Mouse (Mus musculus) cerebellum, adult 2 months (tissue): ENCODE data around the gene Mocs2. TPM values are rescaled to one million over a fixed set of nuclear protein-coding genes. Genes with fewer than 3 reads are reported as not detected.

Experiments used
- DNase-seq, 2 experiments: peaks; one replicate each; pipeline ENCODE4 v3.0.0; 2021
- H3K27ac ChIP-seq: fragments of 200-500 bp; 2 replicates; pipeline ENCODE4 v1.5.1; 2012; ENCODE audit warnings: low read length, control low read depth, inconsistent platforms; ENCODE audit not compliant: insufficient read depth
- H3K27me3 ChIP-seq: fragments of 200-500 bp; 2 replicates; pipeline ENCODE4 v1.6.1; 2012; ENCODE audit warnings: inconsistent platforms, mild to moderate bottlenecking, low read length, moderate library complexity; ENCODE audit not compliant: control insufficient read depth, insufficient read depth
- H3K4me1 ChIP-seq: fragments of 200-500 bp; 2 replicates; pipeline ENCODE4 v1.6.1; 2011; ENCODE audit warnings: low read length; ENCODE audit not compliant: control insufficient read depth, insufficient read depth
- H3K4me3 ChIP-seq: fragments of 200-500 bp; replicated peaks from 2 replicates; pipeline ENCODE3; 2011; ENCODE audit warnings: mild to moderate bottlenecking, low read depth, low read length, control low read depth; ENCODE audit not compliant: insufficient read depth
- CTCF ChIP-seq: fragments of 200-500 bp; IDR thresholded peaks from 2 replicates; pipeline ENCODE4 v1.5.1; 2011; ENCODE audit warnings: low read depth, mild to moderate bottlenecking, control low read depth, low read length, moderate library complexity, borderline replicate concordance; ENCODE audit not compliant: insufficient read depth
- POLR2A ChIP-seq: fragments of 200-500 bp; IDR thresholded peaks from 2 replicates; pipeline ENCODE4 v1.6.1; 2011; ENCODE audit warnings: low read length, control low read depth, borderline replicate concordance; ENCODE audit not compliant: insufficient read depth
- WGBS: fragments of 180-500 bp; shearing (Covaris S2); methylation state at CpG from one replicate; pipeline ENCODE4 v1.1.7; 2018; 5-methylcytosine and 5-hydroxymethylcytosine counted together
- polyA plus RNA-seq: library from polyadenylated mRNA; depleted of rRNA; stranded (reverse); fragments of >200 nt; gene quantifications from 2 replicates; pipeline ENCODE4 v1.2.3, GENCODE M21; 2012

Gene Mocs2
- polyA plus RNA-seq, 1 experiment: 91.4 TPM

GRCm38 (mm10) chr13:114840545-114840944 is 22.5 kb downstream of the Mocs2 start:
- WGBS: 97% methylated on average over 4 of the region's 4 CpGs
- DNase-seq: no peak
- no peak for TF ChIP-seq POLR2A

GRCm38 (mm10) chr13:114843318-114843717 is 25.3 kb downstream of the Mocs2 start:
- no peak for TF ChIP-seq CTCF
- no peak for TF ChIP-seq POLR2A
- Histone ChIP-seq H3K4me1 (peaks cover 12% of the 10 kb centered on the region), H3K27me3 (no peaks in the 10 kb centered on the region), H3K27ac (no peak overlapping the region), H3K4me3 (no peak overlapping the region)
- WGBS: 96% methylated on average over 1 of the region's 1 CpGs
- no peak for DNase-seq

More at GRCm38 (mm10) chr13:114840545-114840944, 22.5 kb downstream of the Mocs2 start:
- Histone ChIP-seq H3K4me3 (no peak overlapping the region), H3K27me3 (no peaks in the 10 kb centered on the region), H3K4me1 (peaks cover 12% of the 10 kb centered on the region), H3K27ac (no peak overlapping the region)

- H3K27ac ChIP-seq: no peak overlapping the region
- DNase-seq: no peak
- WGBS: 80% methylated on average over 6 of the region's 6 CpGs
- no peak overlapping the region for H3K4me3 ChIP-seq
- TF ChIP-seq CTCF (no peak), POLR2A (no peak)
- no peaks in the 10 kb centered on the region for H3K27me3 ChIP-seq
- no peaks in the 10 kb centered on the region for H3K4me1 ChIP-seq
Observed at GRCm38 (mm10) chr13:114845804-114846203, 27.8 kb downstream of the Mocs2 start.

- WGBS: 64% methylated on average over 3 of the region's 3 CpGs
- H3K4me3 ChIP-seq: no peak overlapping the region
- no peak for TF ChIP-seq CTCF
- no peak for TF ChIP-seq POLR2A
- DNase-seq: no peak
- H3K27ac ChIP-seq: no peak overlapping the region
- H3K27me3 ChIP-seq: no peaks in the 10 kb centered on the region
- H3K4me1 ChIP-seq: no peaks in the 10 kb centered on the region
Observed at GRCm38 (mm10) chr13:114848945-114849344, 30.9 kb downstream of the Mocs2 start.

- Histone ChIP-seq H3K27me3 (no peaks in the 10 kb centered on the region), H3K4me1 (no peaks in the 10 kb centered on the region), H3K27ac (no peak overlapping the region), H3K4me3 (no peak overlapping the region)
- no peak for TF ChIP-seq CTCF
- no peak for TF ChIP-seq POLR2A
- DNase-seq: no peak
- 82% methylated on average over 6 of the region's 6 CpGs for WGBS
Observed at GRCm38 (mm10) chr13:114852264-114853111, 34.5 kb downstream of the Mocs2 start.

- no peak overlapping the region for H3K27ac ChIP-seq
- no peak for DNase-seq
- no peaks in the 10 kb centered on the region for H3K27me3 ChIP-seq
- TF ChIP-seq CTCF (no peak), POLR2A (no peak)
- no peak overlapping the region for H3K4me3 ChIP-seq
- WGBS: 96% methylated on average over 2 of the region's 2 CpGs
- no peaks in the 10 kb centered on the region for H3K4me1 ChIP-seq
Observed at GRCm38 (mm10) chr13:114853152-114853551, 35.1 kb downstream of the Mocs2 start.

- Histone ChIP-seq H3K4me1 (no peaks in the 10 kb centered on the region), H3K27ac (no peak overlapping the region), H3K27me3 (no peaks in the 10 kb centered on the region), H3K4me3 (no peak overlapping the region)
- no peak for TF ChIP-seq CTCF
- no peak for TF ChIP-seq POLR2A
- 91% methylated on average over 6 of the region's 6 CpGs for WGBS
- no peak for DNase-seq
Observed at GRCm38 (mm10) chr13:114854023-114854422, 36.0 kb downstream of the Mocs2 start.

GRCm38 (mm10) chr13:114854428-114854827 is 36.4 kb downstream of the Mocs2 start:
- no peak overlapping the region for H3K27ac ChIP-seq
- no peak for DNase-seq
- H3K4me1 ChIP-seq: no peaks in the 10 kb centered on the region
- no peak for TF ChIP-seq POLR2A
- no peak for TF ChIP-seq CTCF
- H3K4me3 ChIP-seq: no peak overlapping the region
- 96% methylated on average over 3 of the region's 3 CpGs for WGBS
- H3K27me3 ChIP-seq: no peaks in the 10 kb centered on the region

GRCm38 (mm10) chr13:114855573-114856268 is 37.7 kb downstream of the Mocs2 start:
- WGBS: 10% methylated on average over 15 of the region's 15 CpGs
- no peak overlapping the region for H3K4me3 ChIP-seq
- TF ChIP-seq CTCF (no peak), POLR2A (no peak)

More at GRCm38 (mm10) chr13:114855573-114856268, 37.7 kb downstream of the Mocs2 start:
- H3K27ac ChIP-seq: no peak overlapping the region
- peak; percentile 42 to 59 for DNase-seq
- H3K27me3 ChIP-seq: no peaks in the 10 kb centered on the region
- H3K4me1 ChIP-seq: no peaks in the 10 kb centered on the region
